Mouse (Mus musculus) thymus, postnatal 36 days (tissue): ENCODE results near the gene Mfsd14b.
A peak's percentile ranks its signal among the peaks of the same experiment; 100 is the strongest.

Experiments used
- DNase-seq, 2 experiments: peaks; one replicate each; pipeline ENCODE4 v3.0.0; 2022; ENCODE audit warnings: mixed read lengths in 2 of 2

Gene Mfsd14b

DNA sequence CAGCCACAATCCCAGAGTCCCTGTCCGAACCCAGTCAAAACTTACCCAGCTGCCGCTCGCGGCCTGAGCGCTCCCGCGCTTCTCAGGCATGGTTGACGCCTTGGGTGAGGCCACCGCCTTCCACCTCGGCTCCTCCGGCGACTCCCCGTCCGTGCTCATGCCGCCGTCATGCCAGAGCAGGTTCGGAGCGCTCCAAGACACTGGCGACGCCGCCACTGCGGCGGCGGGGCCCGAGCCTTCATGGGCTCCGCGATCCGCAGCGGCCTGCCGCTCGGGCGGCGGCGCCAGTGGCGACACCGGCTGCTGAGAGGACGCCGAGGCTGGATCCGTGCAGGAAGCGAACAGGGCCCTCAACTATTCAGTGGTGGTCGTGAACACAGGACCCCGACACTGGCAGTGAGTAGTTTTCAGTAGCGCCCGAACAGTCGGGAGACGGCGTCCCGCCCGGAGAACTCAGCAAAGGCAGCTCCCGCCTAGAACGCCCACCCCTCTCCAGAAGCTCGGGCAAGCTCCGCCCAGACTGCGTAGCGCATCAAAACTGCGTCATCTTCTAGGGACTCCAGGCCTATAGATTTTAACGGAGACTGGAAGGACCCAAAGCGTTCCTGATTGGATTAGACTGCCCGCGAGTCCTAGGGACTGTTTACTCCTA lies at the start of gene Mfsd14b:
Gene Mfsd14b, minus strand, starts transcription at position 517 of the 652 bp plus-strand sequence.
- peak; percentile 85 to 87 for DNase-seq

DNA sequence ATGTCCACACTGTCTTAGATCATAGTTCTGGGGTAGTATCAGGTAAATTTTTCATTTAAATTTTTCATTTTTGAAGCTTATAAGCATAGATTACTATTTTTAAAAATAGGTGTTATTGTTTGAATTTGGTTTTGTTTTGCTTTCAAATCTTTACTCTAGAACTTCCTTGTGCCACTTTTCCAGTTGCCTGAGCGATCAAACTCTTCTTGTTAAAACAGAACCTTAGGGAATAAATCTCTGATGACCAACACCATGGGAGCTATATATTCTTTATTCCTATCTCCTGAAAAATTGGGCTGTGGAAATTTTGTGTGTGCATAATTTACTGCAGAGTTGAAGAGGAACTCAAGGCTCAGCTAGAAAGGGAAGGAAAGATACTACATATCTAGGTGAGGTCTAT lies 37.2 kb upstream of the Mfsd14b start, which contains the start of gene Olfr466:
Gene Olfr466, plus strand, starts transcription at position 301 of the 400 bp plus-strand sequence.
- DNase-seq, result no peak

DNA sequence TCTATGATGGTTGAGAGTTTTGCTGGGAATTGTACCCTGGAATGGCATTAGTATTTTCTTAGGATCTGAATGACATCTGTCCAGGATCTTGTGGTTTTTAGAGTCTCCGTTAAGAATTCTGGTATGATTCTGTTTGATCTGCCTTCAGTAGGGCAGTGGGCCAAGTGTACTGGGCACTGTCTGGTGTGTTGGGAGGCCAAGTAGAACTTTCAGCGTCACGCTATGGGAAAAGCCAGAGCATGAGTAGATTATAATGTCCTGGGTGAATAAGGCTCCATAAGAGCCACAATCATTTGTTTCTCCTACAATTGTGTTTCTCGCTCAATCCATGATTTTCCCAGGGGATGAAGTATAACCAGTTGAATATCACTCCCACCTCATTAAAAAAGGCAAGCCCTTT lies 25.0 kb upstream of the Mfsd14b start, which contains the start of gene Olfr465-ps1:
Gene Olfr465-ps1, plus strand, starts transcription at position 301 of the 400 bp plus-strand sequence.
- no peak for DNase-seq

DNA sequence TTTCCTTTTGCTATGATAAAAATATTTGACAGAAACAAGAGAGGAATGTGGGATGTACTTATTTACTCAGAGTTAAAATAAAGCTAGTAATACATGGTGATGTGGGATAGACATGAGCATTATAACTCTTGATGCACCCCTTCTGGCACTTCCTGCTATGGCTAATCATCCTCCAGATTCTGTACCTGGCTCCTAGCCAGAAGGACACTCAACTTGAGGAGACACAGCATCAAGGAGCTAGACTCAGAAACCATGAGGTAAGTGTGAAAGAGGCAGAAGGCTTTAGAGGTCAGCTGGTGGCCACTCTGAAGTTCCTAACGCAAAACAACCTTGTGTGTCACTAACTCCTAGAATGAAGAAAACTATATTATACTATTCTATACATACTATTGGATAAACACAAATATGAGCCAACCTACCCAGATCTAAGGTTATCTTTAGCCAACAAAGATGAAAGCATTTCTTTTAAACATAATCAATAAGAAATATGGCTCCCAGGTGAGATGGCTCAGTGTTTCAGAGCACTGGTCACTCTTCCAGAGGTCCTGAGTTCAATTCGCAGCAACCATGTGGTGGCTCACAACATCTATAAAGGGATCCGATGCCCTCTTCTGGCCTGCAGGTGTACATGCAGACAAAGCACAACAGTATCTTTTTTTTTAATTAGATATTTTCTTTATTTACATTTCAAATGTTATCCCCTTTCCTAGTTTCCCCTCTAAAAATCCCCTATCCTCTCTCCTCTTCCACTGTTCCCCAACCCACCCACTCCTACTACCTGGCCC lies 14.5 kb upstream of the Mfsd14b start:
- no peak for DNase-seq

DNA sequence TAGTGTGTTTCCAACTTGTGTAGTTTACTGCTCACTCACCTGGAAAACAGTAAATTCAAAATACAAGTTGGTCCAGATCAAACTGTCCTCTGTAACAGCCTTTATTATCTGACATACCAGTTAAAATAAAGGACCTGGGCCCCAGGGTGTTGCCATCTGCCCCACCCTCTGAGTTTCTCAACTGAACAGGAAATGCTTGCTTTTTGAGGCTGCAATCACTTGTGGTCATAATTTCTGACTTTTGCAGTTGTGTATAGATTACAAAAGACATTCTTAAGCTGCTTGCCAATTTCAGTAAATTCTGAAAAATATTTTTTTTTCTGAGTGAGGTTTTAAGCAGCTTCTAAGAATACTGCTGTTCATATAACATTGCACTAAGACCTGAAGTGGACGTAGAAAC lies 9.3 kb upstream of the Mfsd14b start:
- DNase-seq, result no peak

DNA sequence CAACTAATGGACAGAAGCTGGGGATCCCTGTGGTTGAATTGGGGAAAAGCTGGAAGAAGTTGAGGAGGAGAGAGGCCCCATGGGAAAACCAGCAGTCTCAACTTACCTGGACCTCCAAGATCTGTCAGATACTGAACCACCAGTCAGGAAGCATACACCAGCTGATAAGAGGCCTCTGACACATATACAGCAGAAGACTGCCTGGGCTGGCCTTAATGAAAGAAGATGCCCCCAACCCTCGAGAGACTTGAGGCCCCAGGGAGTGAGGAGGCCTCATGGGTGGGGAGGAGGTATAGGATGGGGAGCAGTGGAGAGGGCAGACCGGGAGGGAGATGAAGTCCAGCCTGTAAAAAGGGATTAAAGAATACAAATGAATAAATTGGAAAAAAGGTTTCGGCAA lies 8.2 kb upstream of the Mfsd14b start:
- no peak for DNase-seq

DNA sequence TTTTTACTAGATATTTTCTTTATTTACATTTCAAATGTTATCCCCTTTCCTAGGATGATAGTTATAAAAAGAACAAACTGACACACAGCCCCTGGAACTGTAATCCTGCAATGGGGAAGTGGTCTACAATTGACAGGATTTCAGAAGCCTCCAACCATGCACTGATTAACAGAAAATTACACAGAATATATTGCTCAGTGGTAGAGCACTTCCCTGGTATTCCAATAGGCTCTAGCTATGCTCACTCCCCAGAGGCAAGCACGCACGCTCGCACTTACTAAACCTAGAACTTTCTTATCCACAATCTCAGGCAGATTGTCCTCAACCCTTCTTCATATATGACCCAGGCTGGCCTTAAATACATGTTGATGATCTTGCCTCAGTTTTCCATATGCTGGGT lies 464 bp upstream of the Mfsd14b start:
- no peak for DNase-seq

DNA sequence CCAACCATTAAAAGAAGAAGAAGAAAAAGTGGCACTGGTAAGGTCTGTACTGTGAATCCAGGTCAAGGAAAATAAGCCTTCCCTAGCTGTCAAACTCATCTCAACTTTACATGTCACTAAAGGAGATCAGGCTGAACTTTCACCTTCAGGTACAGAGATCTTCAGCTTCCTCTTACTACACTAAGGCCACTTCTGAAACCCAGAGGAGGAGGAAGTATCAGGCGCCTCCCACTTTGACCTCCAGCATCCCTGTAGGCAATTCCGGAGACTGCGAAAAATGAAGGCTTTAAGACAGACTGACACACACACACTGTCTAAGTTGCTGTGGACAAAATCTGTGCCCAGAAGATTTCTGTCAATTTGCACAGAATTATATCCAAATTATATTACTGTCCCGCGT lies 814 bp downstream of the Mfsd14b start:
- DNase-seq, result no peak

DNA sequence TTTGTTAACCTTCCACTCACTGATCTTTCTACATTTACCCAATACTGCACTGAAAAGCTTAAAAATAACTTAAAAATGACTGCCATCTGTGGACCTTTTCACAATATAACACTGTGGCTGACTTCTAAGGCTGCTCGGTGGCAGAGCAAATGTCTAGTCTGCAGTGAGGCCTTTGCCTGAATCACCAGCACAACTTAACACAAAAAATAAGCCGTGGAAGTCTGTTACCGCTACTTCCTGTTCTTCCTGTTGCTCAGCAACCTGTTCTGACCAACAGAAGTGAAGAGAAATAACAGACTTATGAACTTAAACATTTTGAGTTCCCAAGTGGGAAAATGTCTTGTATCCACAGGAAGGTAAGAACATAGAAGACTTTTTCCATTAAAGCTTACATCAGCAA lies 11.5 kb downstream of the Mfsd14b start:
- DNase-seq, result no peak

DNA sequence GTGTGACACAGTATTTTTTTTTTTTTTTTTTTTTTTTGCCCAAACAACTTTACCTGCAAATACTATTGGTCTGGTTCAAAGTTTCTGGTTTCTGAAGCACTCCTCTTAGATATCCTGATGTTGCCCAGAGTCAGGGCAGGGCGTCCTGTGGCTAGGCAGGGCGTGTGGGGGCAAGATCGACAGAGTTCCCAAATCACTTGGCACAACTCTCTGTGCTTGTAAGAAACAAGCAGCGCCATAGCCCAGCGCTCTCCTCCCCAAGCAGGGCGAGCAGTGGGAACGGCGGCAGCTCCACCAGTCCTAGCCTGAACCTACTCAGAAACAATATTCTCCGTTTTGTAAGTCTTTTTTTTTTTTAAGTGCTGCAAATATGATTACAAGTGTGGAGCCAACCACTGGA lies 12.1 kb downstream of the Mfsd14b start:
- DNase-seq, result no peak

DNA sequence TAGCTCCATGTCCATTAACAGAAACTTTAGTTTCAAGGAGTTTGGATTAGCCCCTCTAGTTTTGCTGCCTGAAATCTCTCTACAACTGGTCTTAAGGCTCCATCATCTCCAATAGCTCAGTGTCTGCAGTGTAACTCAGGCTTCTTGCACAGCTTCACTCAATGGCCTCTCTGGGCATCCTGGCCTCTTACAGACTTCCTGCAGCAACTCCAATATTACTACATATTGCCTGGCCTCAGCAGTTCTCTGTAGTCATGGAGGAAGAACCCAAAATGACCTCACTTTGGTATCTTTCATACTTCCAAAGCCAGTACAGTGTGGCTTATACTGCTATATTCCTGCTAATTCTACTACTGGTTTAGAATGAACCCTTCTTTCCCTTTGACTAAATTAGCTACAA lies 15.8 kb downstream of the Mfsd14b start:
- DNase-seq, result no peak

DNA sequence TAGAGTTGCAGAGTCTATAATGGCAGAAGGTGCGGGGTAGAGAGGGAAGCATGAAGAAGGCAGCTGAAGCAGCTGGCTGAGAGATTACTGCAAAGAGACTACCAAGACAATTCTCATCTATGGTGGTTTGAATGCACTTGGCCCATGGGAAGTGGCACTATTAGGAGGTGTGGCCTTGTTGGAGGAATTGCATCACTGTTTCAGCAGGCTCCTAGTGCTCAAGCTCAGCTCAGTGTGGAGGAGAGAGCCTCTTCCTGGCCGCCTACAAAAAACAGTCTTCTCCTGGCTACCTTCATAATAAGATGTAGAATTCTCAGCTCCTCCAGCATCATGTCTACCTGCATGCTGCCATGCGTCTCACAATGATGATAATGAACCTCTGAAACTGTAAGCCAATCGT lies 16.9 kb downstream of the Mfsd14b start:
- DNase-seq, result no peak

DNA sequence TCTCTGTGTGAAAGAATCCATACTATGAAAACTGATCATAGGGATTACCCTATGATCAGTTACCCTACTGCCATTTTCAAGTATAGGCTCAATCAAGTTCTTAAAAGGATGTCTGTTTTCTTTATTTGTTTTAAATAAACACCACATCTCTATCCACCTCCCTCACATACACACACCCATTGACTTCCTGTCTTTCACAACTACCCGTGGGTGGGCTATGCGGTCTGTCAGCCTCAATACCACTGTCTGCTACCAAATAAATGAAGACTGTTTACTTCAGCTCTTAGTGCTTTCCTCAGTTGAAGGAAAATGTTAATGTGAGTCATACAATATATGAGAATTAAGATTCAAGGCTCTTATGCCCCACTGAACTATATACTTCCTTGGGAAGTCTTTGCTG lies 42.8 kb downstream of the Mfsd14b start:
- no peak for DNase-seq

DNA sequence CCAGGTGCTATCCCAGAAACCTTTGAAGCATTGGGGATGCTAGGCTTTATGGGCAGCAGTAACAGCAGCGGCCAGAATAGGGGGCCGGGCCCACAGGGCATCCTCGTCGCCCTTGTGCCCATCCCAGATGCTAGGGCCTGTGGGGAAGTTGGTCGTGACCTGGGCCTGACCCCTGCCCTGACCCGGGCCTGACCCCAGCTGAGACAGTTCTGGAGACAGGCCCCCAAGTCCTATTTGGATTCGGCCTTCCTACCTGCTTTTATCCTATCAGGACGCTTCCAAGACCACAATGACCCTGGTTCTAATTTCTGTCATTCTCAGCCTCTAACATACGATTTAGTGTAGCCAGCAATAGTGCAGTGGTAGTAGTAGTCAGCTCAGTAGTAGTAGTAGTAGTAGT lies 60.1 kb downstream of the Mfsd14b start, which contains the start of gene Prss47:
Gene Prss47, minus strand, starts transcription at position 101 of the 400 bp plus-strand sequence.
- DNase-seq, result no peak

DNA sequence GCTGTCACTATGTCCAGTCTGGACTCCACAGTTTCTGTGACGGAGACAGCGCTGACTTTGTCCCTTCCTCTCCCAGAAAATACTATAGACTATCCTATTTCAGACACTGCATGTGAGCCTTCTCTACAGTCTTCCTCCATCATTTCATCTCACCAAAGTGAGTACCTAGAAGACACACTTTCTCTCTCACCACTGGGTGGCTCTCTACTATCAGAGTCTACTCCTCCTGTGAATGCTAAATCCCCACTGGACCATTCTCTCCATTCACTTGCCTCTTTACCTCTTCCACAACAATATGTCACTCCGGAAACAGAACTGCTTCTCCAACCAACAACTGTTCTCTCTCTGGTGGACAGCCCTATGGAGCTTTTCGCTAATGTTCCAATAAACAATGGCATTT lies 77.7 kb downstream of the Mfsd14b start:
- no peak for DNase-seq

DNA sequence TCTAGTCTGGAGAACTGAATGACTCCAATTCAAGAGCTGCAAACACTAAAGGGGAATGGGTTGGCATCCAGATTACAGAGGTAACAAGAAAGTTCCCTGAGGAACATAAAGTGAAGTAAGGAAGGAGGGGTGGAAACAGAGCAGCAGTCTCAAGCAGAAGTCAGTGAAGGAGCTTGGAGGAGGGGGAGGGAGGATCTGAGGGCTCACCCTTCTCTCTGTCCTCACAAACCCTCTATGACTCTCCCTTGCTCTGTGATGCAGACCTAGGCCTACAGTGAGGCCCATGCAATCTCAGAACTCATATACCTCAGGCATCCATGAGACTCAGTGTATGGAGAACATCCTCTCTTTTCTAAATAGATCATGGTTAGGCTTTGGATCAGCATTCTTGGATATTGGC lies 80.0 kb downstream of the Mfsd14b start, which contains the start of gene Spata31d1c:
Gene Spata31d1c, plus strand, starts transcription at position 301 of the 400 bp plus-strand sequence.
- DNase-seq, result no peak
